Mouse (Mus musculus): ENCODE results near the gene Srarp. TPM values are rescaled to one million over a fixed set of nuclear protein-coding genes. Genes with fewer than 3 reads are reported as not detected.

Gene Srarp
- polyA plus RNA-seq, 1 experiment from 2014 or later, result 0.39 TPM

GRCm38 (mm10) chr4:141433191-141433590 is 2.7 kb downstream of the Srarp start:
- H3K27me3 ChIP-seq (ENCODE audit: control insufficient read depth, insufficient read depth, low read length), result no peaks in the 10 kb centered on the region
- no peak for ATAC-seq (ENCODE audit: low read depth)
- no peaks in the 10 kb centered on the region for H3K36me3 ChIP-seq (ENCODE audit: control insufficient read depth, insufficient read depth, low read length)
- no peaks in the 10 kb centered on the region for H3K4me1 ChIP-seq (ENCODE audit: control insufficient read depth, insufficient read depth, low read length)
- H3K9me3 ChIP-seq (ENCODE audit: control insufficient read depth, low read length), result no peaks in the 10 kb centered on the region
- no peak overlapping the region for H3K27ac ChIP-seq (ENCODE audit: low read depth, low read length)
- H3K4me3 ChIP-seq (ENCODE audit: low read depth, low read length), result no peak overlapping the region
- H3K9ac ChIP-seq (replicated peaks; ENCODE audit: low read depth, low read length), result no peak overlapping the region
- H3K4me2 ChIP-seq (ENCODE audit: low read depth, low read length), result no peak overlapping the region
- 86% methylated on average over 18 of the region's 18 CpGs for WGBS

GRCm38 (mm10) chr4:141432666-141433065 is 3.2 kb downstream of the Srarp start:
- H3K4me2 ChIP-seq (ENCODE audit: low read depth, low read length), result no peak overlapping the region
- WGBS, result 68% methylated on average over 14 of the region's 14 CpGs
- no peak overlapping the region for H3K9ac ChIP-seq (replicated peaks; ENCODE audit: low read depth, low read length)
- no peak for ATAC-seq (ENCODE audit: low read depth)
- H3K4me3 ChIP-seq (ENCODE audit: low read depth, low read length), result no peak overlapping the region
- H3K9me3 ChIP-seq (ENCODE audit: control insufficient read depth, low read length), result no peaks in the 10 kb centered on the region
- H3K36me3 ChIP-seq (ENCODE audit: control insufficient read depth, insufficient read depth, low read length), result no peaks in the 10 kb centered on the region
- H3K4me1 ChIP-seq (ENCODE audit: control insufficient read depth, insufficient read depth, low read length), result no peaks in the 10 kb centered on the region
- no peaks in the 10 kb centered on the region for H3K27me3 ChIP-seq (ENCODE audit: control insufficient read depth, insufficient read depth, low read length)
- H3K27ac ChIP-seq (ENCODE audit: low read depth, low read length), result no peak overlapping the region

GRCm38 (mm10) chr4:141430997-141431396 is 4.9 kb downstream of the Srarp start:
- 43% methylated on average over 9 of the region's 9 CpGs for WGBS
- no peaks in the 10 kb centered on the region for H3K27me3 ChIP-seq (ENCODE audit: control insufficient read depth, insufficient read depth, low read length)
- no peaks in the 10 kb centered on the region for H3K36me3 ChIP-seq (ENCODE audit: control insufficient read depth, insufficient read depth, low read length)
- no peak overlapping the region for H3K4me3 ChIP-seq (ENCODE audit: low read depth, low read length)
- no peak overlapping the region for H3K4me2 ChIP-seq (ENCODE audit: low read depth, low read length)
- no peaks in the 10 kb centered on the region for H3K9me3 ChIP-seq (ENCODE audit: control insufficient read depth, low read length)
- H3K27ac ChIP-seq (ENCODE audit: low read depth, low read length), result no peak overlapping the region
- no peak overlapping the region for H3K9ac ChIP-seq (replicated peaks; ENCODE audit: low read depth, low read length)
- no peak for ATAC-seq (ENCODE audit: low read depth)
- H3K4me1 ChIP-seq (ENCODE audit: control insufficient read depth, insufficient read depth, low read length), result no peaks in the 10 kb centered on the region

GRCm38 (mm10) chr4:141429847-141430246 is 6.1 kb downstream of the Srarp start:
- WGBS, result 52% methylated on average over 9 of the region's 9 CpGs
- no peak overlapping the region for H3K4me3 ChIP-seq (ENCODE audit: low read depth, low read length)
- no peaks in the 10 kb centered on the region for H3K27me3 ChIP-seq (ENCODE audit: control insufficient read depth, insufficient read depth, low read length)
- H3K27ac ChIP-seq (ENCODE audit: low read depth, low read length), result no peak overlapping the region
- H3K36me3 ChIP-seq (ENCODE audit: control insufficient read depth, insufficient read depth, low read length), result no peaks in the 10 kb centered on the region
- 0 out of 2 replicates have a peak, but pooled peaks cover 2% of the 10 kb centered on the region for H3K4me1 ChIP-seq (ENCODE audit: control insufficient read depth, insufficient read depth, low read length)
- no peak overlapping the region for H3K4me2 ChIP-seq (ENCODE audit: low read depth, low read length)
- H3K9ac ChIP-seq (replicated peaks; ENCODE audit: low read depth, low read length), result no peak overlapping the region
- no peak for ATAC-seq (ENCODE audit: low read depth)
- H3K9me3 ChIP-seq (ENCODE audit: control insufficient read depth, low read length), result no peaks in the 10 kb centered on the region

GRCm38 (mm10) chr4:141429381-141429780 is 6.5 kb downstream of the Srarp start:
- WGBS, result 75% methylated on average over 6 of the region's 6 CpGs
- no peak for ATAC-seq (ENCODE audit: low read depth)
- Histone ChIP-seq H3K27ac (ENCODE audit: low read depth, low read length) (no peak overlapping the region), H3K4me2 (ENCODE audit: low read depth, low read length) (no peak overlapping the region), H3K36me3 (ENCODE audit: control insufficient read depth, insufficient read depth, low read length) (no peaks in the 10 kb centered on the region), H3K9ac (replicated peaks; ENCODE audit: low read depth, low read length) (no peak overlapping the region), H3K9me3 (ENCODE audit: control insufficient read depth, low read length) (no peaks in the 10 kb centered on the region), H3K27me3 (ENCODE audit: control insufficient read depth, insufficient read depth, low read length) (no peaks in the 10 kb centered on the region), H3K4me3 (ENCODE audit: low read depth, low read length) (no peak overlapping the region), H3K4me1 (ENCODE audit: control insufficient read depth, insufficient read depth, low read length) (0 out of 2 replicates have a peak, but pooled peaks cover 2% of the 10 kb centered on the region)

GRCm38 (mm10) chr4:141427921-141428320 is 8.0 kb downstream of the Srarp start:
- Histone ChIP-seq H3K9ac (replicated peaks; ENCODE audit: low read depth, low read length) (no peak overlapping the region), H3K27ac (ENCODE audit: low read depth, low read length) (no peak overlapping the region), H3K36me3 (ENCODE audit: control insufficient read depth, insufficient read depth, low read length) (no peaks in the 10 kb centered on the region), H3K4me1 (ENCODE audit: control insufficient read depth, insufficient read depth, low read length) (0 out of 2 replicates have a peak, but pooled peaks cover 2% of the 10 kb centered on the region), H3K9me3 (ENCODE audit: control insufficient read depth, low read length) (no peaks in the 10 kb centered on the region), H3K27me3 (ENCODE audit: control insufficient read depth, insufficient read depth, low read length) (no peaks in the 10 kb centered on the region), H3K4me3 (ENCODE audit: low read depth, low read length) (no peak overlapping the region), H3K4me2 (ENCODE audit: low read depth, low read length) (no peak overlapping the region)
- 88% methylated on average over 13 of the region's 13 CpGs for WGBS
- ATAC-seq (ENCODE audit: low read depth), result no peak

- WGBS, result 81% methylated on average over 10 of the region's 10 CpGs
- H3K4me2 ChIP-seq (ENCODE audit: low read depth, low read length), result no peak overlapping the region
- no peak overlapping the region for H3K9ac ChIP-seq (replicated peaks; ENCODE audit: low read depth, low read length)
- H3K36me3 ChIP-seq (ENCODE audit: control insufficient read depth, insufficient read depth, low read length), result no peaks in the 10 kb centered on the region
- no peak overlapping the region for H3K27ac ChIP-seq (ENCODE audit: low read depth, low read length)
- ATAC-seq (ENCODE audit: low read depth), result no peak
- H3K27me3 ChIP-seq (ENCODE audit: control insufficient read depth, insufficient read depth, low read length), result no peaks in the 10 kb centered on the region
- no peaks in the 10 kb centered on the region for H3K9me3 ChIP-seq (ENCODE audit: control insufficient read depth, low read length)
- no peak overlapping the region for H3K4me3 ChIP-seq (ENCODE audit: low read depth, low read length)
- 0 out of 2 replicates have a peak, but pooled peaks cover 2% of the 10 kb centered on the region for H3K4me1 ChIP-seq (ENCODE audit: control insufficient read depth, insufficient read depth, low read length)
These were observed 8.8 kb downstream of the Srarp start for GRCm38 (mm10) chr4:141426796-141427745.

- WGBS, result 3% methylated on average over 36 of the region's 36 CpGs
These were observed 10.1 kb downstream of the Srarp start for GRCm38 (mm10) chr4:141425484-141426479.

More at GRCm38 (mm10) chr4:141425484-141426479, 10.1 kb downstream of the Srarp start:
- Histone ChIP-seq H3K9ac (replicated peaks; ENCODE audit: low read depth, low read length) (peak overlapping the region; percentile 63), H3K27me3 (ENCODE audit: control insufficient read depth, insufficient read depth, low read length) (no peaks in the 10 kb centered on the region), H3K9me3 (ENCODE audit: control insufficient read depth, low read length) (no peaks in the 10 kb centered on the region), H3K4me1 (ENCODE audit: control insufficient read depth, insufficient read depth, low read length) (0 out of 2 replicates have a peak, but pooled peaks cover 2% of the 10 kb centered on the region), H3K27ac (ENCODE audit: low read depth, low read length) (no peak overlapping the region), H3K4me3 (ENCODE audit: low read depth, low read length) (peak overlapping the region; percentile 42), H3K4me2 (ENCODE audit: low read depth, low read length) (peak overlapping the region; percentile 82), H3K36me3 (ENCODE audit: control insufficient read depth, insufficient read depth, low read length) (no peaks in the 10 kb centered on the region)
- ATAC-seq (ENCODE audit: low read depth), result peak; percentile 92
